Mouse (Mus musculus) stomach, embryonic 14.5 days (tissue): ENCODE measurements around the gene Irf8. TPM values are rescaled to one million over a fixed set of nuclear protein-coding genes. Genes with fewer than 3 reads are reported as not detected.
"Not testable (repeated sequence)": the region's sequence is repeated elsewhere in the genome, so short reads cannot be mapped to it uniquely, and the experiment has no call there.

Experiments
- ATAC-seq: fragments of 200-750 bp; cut with Nextera tagmentation; 2 replicates; pipeline ENCODE4 v1.8.0; 2017; ENCODE audit warnings: low read depth, moderate TSS enrichment; ENCODE audit not compliant: insufficient number of reproducible peaks, insufficient read depth, low FRiP score
- H3K27ac ChIP-seq: fragments of 300-500 bp; sonication (generic); 2 replicates; pipeline ENCODE4 v1.5.1; 2014; ENCODE audit warnings: mild to moderate bottlenecking, low read length, moderate library complexity, mixed read lengths
- H3K27me3 ChIP-seq: fragments of 300-500 bp; sonication (generic); 2 replicates; pipeline ENCODE4 v1.6.1; 2014; ENCODE audit warnings: low read length, control low read depth, mixed read lengths; ENCODE audit not compliant: control insufficient read depth, insufficient read depth
- H3K36me3 ChIP-seq: fragments of 300-500 bp; sonication (generic); 2 replicates; pipeline ENCODE4 v1.6.1; 2014; ENCODE audit warnings: mild to moderate bottlenecking, control low read depth, low read length, moderate library complexity, mixed read lengths; ENCODE audit not compliant: control insufficient read depth, insufficient read depth
- H3K4me1 ChIP-seq: fragments of 300-500 bp; sonication (generic); 2 replicates; pipeline ENCODE4 v1.6.1; 2014; ENCODE audit warnings: low read length, control low read depth, mixed read lengths; ENCODE audit not compliant: control insufficient read depth, insufficient read depth
- H3K4me2 ChIP-seq: fragments of 300-500 bp; sonication (generic); replicated peaks from 2 replicates; pipeline ENCODE4 v1.6.1; 2014; ENCODE audit warnings: low read depth, low read length, control low read depth
- H3K4me3 ChIP-seq: fragments of 300-500 bp; sonication (generic); 2 replicates; pipeline ENCODE4 v1.5.1; 2014; ENCODE audit warnings: low read depth, low read length, control low read depth
- H3K9ac ChIP-seq: fragments of 300-500 bp; sonication (generic); replicated peaks from 2 replicates; pipeline ENCODE4 v1.6.1; 2014; ENCODE audit warnings: low read depth, mild to moderate bottlenecking, control low read depth, low read length, moderate library complexity, mixed read lengths
- H3K9me3 ChIP-seq: fragments of 300-500 bp; sonication (generic); 2 replicates; pipeline ENCODE4 v1.6.1; 2016; ENCODE audit warnings: low read depth, low read length, control low read depth; ENCODE audit not compliant: control insufficient read depth
- WGBS: fragments of 180-500 bp; shearing (Covaris S2); extraction: QIAGEN DNeasy Blood & Tissue Kit; methylation state at CpG from one replicate; pipeline ENCODE4 v1.1.7; 2014; 5-methylcytosine and 5-hydroxymethylcytosine counted together
- polyA plus RNA-seq: library from polyadenylated mRNA; unstranded; fragments of >200 nt; fragmentation: Nextera tagmentation; extraction: Ambion mirVana; gene quantifications from 2 replicates; pipeline ENCODE4 v1.2.1, GENCODE M21; 2014

Irf8 gene
- polyA plus RNA-seq, 1 experiment from 2014 or later: 12.7 TPM

GRCm38 (mm10) chr8:120705163-120705562 lies 31.0 kb upstream of the Irf8 start:
- no peak overlapping the region for H3K4me2 ChIP-seq
- no peak overlapping the region for H3K27ac ChIP-seq
- H3K9me3 ChIP-seq: no peaks in the 10 kb centered on the region
- no peaks in the 10 kb centered on the region for H3K36me3 ChIP-seq
- no peak overlapping the region for H3K4me3 ChIP-seq
- WGBS: 72% methylated on average over 15 of the region's 15 CpGs
- no peak overlapping the region for H3K9ac ChIP-seq
- no peaks in the 10 kb centered on the region for H3K27me3 ChIP-seq
- ATAC-seq: no peak
- H3K4me1 ChIP-seq: 0 out of 2 replicates have a peak, but pooled peaks cover 3% of the 10 kb centered on the region

- no peaks in the 10 kb centered on the region for H3K36me3 ChIP-seq
- no peak overlapping the region for H3K4me2 ChIP-seq
- H3K4me3 ChIP-seq: no peak overlapping the region
- no peaks in the 10 kb centered on the region for H3K27me3 ChIP-seq
- no peak overlapping the region for H3K9ac ChIP-seq
- peak overlapping the region; percentile 23; the same call in 1 of the 2 replicates for H3K27ac ChIP-seq
- no peak for ATAC-seq
- H3K9me3 ChIP-seq: no peaks in the 10 kb centered on the region
- 0 out of 2 replicates have a peak, but pooled peaks cover 3% of the 10 kb centered on the region for H3K4me1 ChIP-seq
- WGBS: 63% methylated on average over 3 of the region's 3 CpGs
Observed at GRCm38 (mm10) chr8:120706193-120706592, 30.0 kb upstream of the Irf8 start.

GRCm38 (mm10) chr8:120709176-120709575 lies 27.0 kb upstream of the Irf8 start:
- WGBS: 69% methylated on average over 10 of the region's 10 CpGs
- H3K9ac ChIP-seq: no peak overlapping the region
- H3K36me3 ChIP-seq: no peaks in the 10 kb centered on the region
- no peaks in the 10 kb centered on the region for H3K27me3 ChIP-seq
- no peak for ATAC-seq
- H3K4me1 ChIP-seq: 0 out of 2 replicates have a peak, but pooled peaks cover under 1% of the 10 kb centered on the region
- no peak overlapping the region for H3K4me3 ChIP-seq
- no peak overlapping the region for H3K27ac ChIP-seq
- H3K9me3 ChIP-seq: no peaks in the 10 kb centered on the region
- no peak overlapping the region for H3K4me2 ChIP-seq

GRCm38 (mm10) chr8:120715200-120715599 lies 21.0 kb upstream of the Irf8 start:
- ATAC-seq: no peak
- WGBS: 76% methylated on average over 6 of the region's 6 CpGs
- H3K27ac ChIP-seq: no peak overlapping the region
- no peaks in the 10 kb centered on the region for H3K4me1 ChIP-seq
- no peaks in the 10 kb centered on the region for H3K9me3 ChIP-seq
- no peaks in the 10 kb centered on the region for H3K36me3 ChIP-seq
- no peak overlapping the region for H3K4me2 ChIP-seq
- no peak overlapping the region for H3K4me3 ChIP-seq
- H3K9ac ChIP-seq: no peak overlapping the region
- H3K27me3 ChIP-seq: no peaks in the 10 kb centered on the region

- H3K4me3 ChIP-seq: no peak overlapping the region
- no peak for ATAC-seq
- H3K4me1 ChIP-seq: no peaks in the 10 kb centered on the region
- H3K36me3 ChIP-seq: no peaks in the 10 kb centered on the region
- no peak overlapping the region for H3K27ac ChIP-seq
- no peaks in the 10 kb centered on the region for H3K9me3 ChIP-seq
- no peak overlapping the region for H3K4me2 ChIP-seq
- no peak overlapping the region for H3K9ac ChIP-seq
- 74% methylated on average over 15 of the region's 15 CpGs for WGBS
- H3K27me3 ChIP-seq: no peaks in the 10 kb centered on the region
Observed at GRCm38 (mm10) chr8:120715996-120716680, 20.0 kb upstream of the Irf8 start.

GRCm38 (mm10) chr8:120719586-120720236 lies 16.4 kb upstream of the Irf8 start:
- H3K4me2 ChIP-seq: no peak overlapping the region

GRCm38 (mm10) chr8:120723025-120723424 lies 13.1 kb upstream of the Irf8 start:
- H3K36me3 ChIP-seq: no peaks in the 10 kb centered on the region
- WGBS: 68% methylated on average over 6 of the region's 6 CpGs
- H3K4me2 ChIP-seq: no peak overlapping the region
- H3K9ac ChIP-seq: no peak overlapping the region
- H3K4me3 ChIP-seq: no peak overlapping the region
- no peaks in the 10 kb centered on the region for H3K4me1 ChIP-seq
- no peaks in the 10 kb centered on the region for H3K9me3 ChIP-seq
- no peak for ATAC-seq
- no peak overlapping the region for H3K27ac ChIP-seq
- no peaks in the 10 kb centered on the region for H3K27me3 ChIP-seq

More at GRCm38 (mm10) chr8:120719586-120720236, 16.4 kb upstream of the Irf8 start:
- Histone ChIP-seq H3K9me3 (no peaks in the 10 kb centered on the region), H3K9ac (no peak overlapping the region), H3K4me1 (no peaks in the 10 kb centered on the region), H3K36me3 (no peaks in the 10 kb centered on the region), H3K4me3 (no peak overlapping the region), H3K27me3 (no peaks in the 10 kb centered on the region), H3K27ac (no peak overlapping the region)
- ATAC-seq: no peak
- 61% methylated on average over 19 of the region's 19 CpGs for WGBS

- H3K4me2 ChIP-seq, H3K4me3 ChIP-seq, H3K4me1 ChIP-seq, H3K27ac ChIP-seq, H3K27me3 ChIP-seq, H3K9me3 ChIP-seq, H3K36me3 ChIP-seq, ATAC-seq, H3K9ac ChIP-seq: not testable (repeated sequence)
- 89% methylated on average over 2 of the region's 4 CpGs for WGBS
Observed at GRCm38 (mm10) chr8:120724096-120724495, 12.1 kb upstream of the Irf8 start.
